Comparison of ENCODE assay signal across 8 mouse cellular contexts in the genomic region with DNA sequence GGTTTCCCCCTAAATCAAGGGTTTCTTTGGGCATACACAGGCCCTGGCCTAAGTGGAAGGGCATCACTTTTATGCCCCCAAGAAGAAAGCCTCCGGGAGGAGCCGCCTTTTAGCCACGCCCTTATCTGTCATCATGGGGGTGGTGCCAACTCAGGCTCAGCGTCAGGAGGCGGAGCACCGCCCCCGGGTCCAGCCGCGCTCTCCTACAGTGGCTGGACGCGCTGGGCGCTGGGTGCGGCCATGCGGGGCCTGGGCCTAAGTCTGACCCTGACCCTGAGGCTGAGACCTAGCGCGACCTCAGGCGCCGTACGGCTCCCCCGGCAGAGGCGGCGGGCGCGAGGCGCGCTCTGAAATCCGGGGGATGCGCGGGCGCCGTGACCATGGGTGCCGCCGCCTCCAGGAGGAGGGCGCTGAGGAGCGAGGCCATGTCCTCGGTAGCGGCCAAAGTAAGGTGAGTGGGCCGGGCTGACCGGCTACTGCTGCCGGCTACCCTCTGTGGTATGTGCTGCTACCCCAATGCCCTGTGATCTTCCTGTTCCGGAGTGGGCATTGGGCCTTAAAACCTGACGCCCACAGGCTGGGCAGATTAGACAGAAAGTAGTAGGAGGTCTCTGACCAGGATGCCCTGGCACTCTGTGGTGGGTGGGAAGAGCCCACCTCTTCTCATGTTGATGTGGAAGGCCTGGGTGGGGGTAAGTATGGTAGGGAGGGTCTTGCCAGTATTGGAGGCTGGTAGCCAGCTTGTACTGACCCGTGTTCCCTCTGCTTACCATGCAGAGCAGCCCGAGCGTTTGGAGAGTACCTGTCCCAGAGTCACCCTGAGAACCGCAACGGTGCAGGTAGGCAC. TPM values are rescaled to one million over a fixed set of nuclear protein-coding genes. Genes with fewer than 3 reads are reported as not detected.
A peak's percentile ranks its signal among the peaks of the same experiment; 100 is the strongest.
DNase-seq lines count a peak whose midpoint lies in the region; ATAC-seq and TF ChIP-seq lines count a peak whose summit lies in the region.

A gene (plus strand): TSS at position 135 of the 847 bp plus-strand sequence.

- peak within 1 kb of the TSS; percentile 70 for H3K4me3 ChIP-seq in heart, embryonic 11.5 days (ENCODE audit: low read depth, low read length)
- peak within 1 kb of the TSS; percentile 67 for H3K4me3 ChIP-seq in kidney, embryonic 16.5 days (ENCODE audit: low read length)
- H3K4me3 ChIP-seq in liver, adult 2 months (ENCODE audit: insufficient read depth, low read depth, low read length), result peak within 1 kb of the TSS; percentile 79
- peak within 1 kb of the TSS; percentile 70 for H3K4me3 ChIP-seq in myocyte

- peaks cover 8% of the 10 kb centered on the region for H3K4me1 ChIP-seq in heart, embryonic 11.5 days (ENCODE audit: control insufficient read depth, insufficient read depth, low read length)
- H3K4me1 ChIP-seq in kidney, embryonic 16.5 days (ENCODE audit: insufficient read depth, low read length), result peaks cover 10% of the 10 kb centered on the region
- peaks cover 31% of the 10 kb centered on the region for H3K4me1 ChIP-seq in liver, adult 2 months (ENCODE audit: control insufficient read depth, insufficient read depth, low read length)

- H3K9me3 ChIP-seq in heart, embryonic 11.5 days (replicated peaks; ENCODE audit: control insufficient read depth, low read length), result no peaks in the 10 kb centered on the region
- no peaks in the 10 kb centered on the region for H3K9me3 ChIP-seq in kidney, embryonic 16.5 days (ENCODE audit: low read length)

- H3K27ac ChIP-seq in heart, embryonic 11.5 days (ENCODE audit: low read depth, low read length), result no peak within 1 kb of the TSS
- no peak within 1 kb of the TSS for H3K27ac ChIP-seq in kidney, embryonic 16.5 days (ENCODE audit: low read length)
- H3K27ac ChIP-seq in liver, adult 2 months (replicated peaks; ENCODE audit: insufficient read depth, low read depth, low read length), result peak within 1 kb of the TSS; percentile 97

- ATAC-seq in erythroblast, adult 5-6 weeks (replicated peaks; ENCODE audit: low FRiP score, poor library complexity, severe bottlenecking), result peak; percentile 81
- peak; percentile 87 for ATAC-seq in heart, embryonic 11.5 days (replicated peaks; ENCODE audit: insufficient number of reproducible peaks, low FRiP score, low TSS enrichment)
- peak; percentile 94 for ATAC-seq in kidney, embryonic 16.5 days (ENCODE audit: low FRiP score, low TSS enrichment)

- WGBS in heart, embryonic 11.5 days (ENCODE audit: insufficient replicate concordance), result 6% methylated on average over 47 of the region's 47 CpGs
- 4% methylated on average over 47 of the region's 47 CpGs for WGBS in kidney, embryonic 16.5 days
- 1% methylated on average over 47 of the region's 47 CpGs for WGBS in liver, adult 2 months

- TF ChIP-seq CTCF in liver, adult 2 months (IDR thresholded peaks at IDR 0.05; ENCODE audit: low read depth, low read length), result 0 out of 2 replicates have a peak, but pooled peaks have one; percentile 11

- no peaks in the 10 kb centered on the region for H3K27me3 ChIP-seq in heart, embryonic 11.5 days (ENCODE audit: control insufficient read depth, insufficient read depth, low read length)
- no peaks in the 10 kb centered on the region for H3K27me3 ChIP-seq in kidney, embryonic 16.5 days (ENCODE audit: insufficient read depth, low read length)
- no peaks in the 10 kb centered on the region for H3K27me3 ChIP-seq in liver, adult 2 months (ENCODE audit: control insufficient read depth, insufficient read depth, low read length)
- no peaks in the 10 kb centered on the region for H3K27me3 ChIP-seq in myocyte (ENCODE audit: control insufficient read depth, insufficient read depth, insufficient read length)
- H3K27me3 ChIP-seq in splenic B cell, adult 2 months (ENCODE audit: control insufficient read depth, insufficient read depth, low read length, poor library complexity, severe bottlenecking), result no peaks in the 10 kb centered on the region

- peak within 1 kb of the TSS; percentile 30 for H3ac ChIP-seq in myocyte (ENCODE audit: control insufficient read depth, insufficient read length)

- H3K4me2 ChIP-seq in heart, embryonic 11.5 days, result peak within 1 kb of the TSS; percentile 83
- H3K4me2 ChIP-seq in kidney, embryonic 16.5 days (replicated peaks; ENCODE audit: low read depth, low read length), result peak within 1 kb of the TSS; percentile 79
- H3K4me2 ChIP-seq in myocyte (ENCODE audit: low read depth), result peak within 1 kb of the TSS; percentile 94

- H3K36me3 ChIP-seq in heart, embryonic 11.5 days (ENCODE audit: control insufficient read depth, insufficient read depth, low read length), result no peaks in the 10 kb centered on the region
- peaks cover 7% of the 10 kb centered on the region for H3K36me3 ChIP-seq in kidney, embryonic 16.5 days (ENCODE audit: insufficient read depth, low read length)
- H3K36me3 ChIP-seq in liver, adult 2 months (ENCODE audit: control insufficient read depth, insufficient read depth, low read length), result peaks cover 2% of the 10 kb centered on the region; the same call in 1 of the 2 replicates
- no peaks in the 10 kb centered on the region for H3K36me3 ChIP-seq in myocyte (ENCODE audit: control insufficient read depth, insufficient read depth)
- peaks cover 3% of the 10 kb centered on the region; the same call in 1 of the 2 replicates for H3K36me3 ChIP-seq in splenic B cell, adult 2 months (ENCODE audit: control insufficient read depth, insufficient read depth, low read length, poor library complexity, severe bottlenecking)

- peak; percentile 87 for DNase-seq in A20 (ENCODE audit: low read depth, low spot score)
- DNase-seq in brain, adult 2 months (ENCODE audit: low read depth, low spot score), result peak; percentile 93
- DNase-seq in liver, adult 2 months (ENCODE audit: extremely low read depth, low read depth, low spot score), result peak; percentile 80
- DNase-seq in splenic B cell, adult 2 months (ENCODE audit: low read depth, low spot score), result peak; percentile 82

- H3K9ac ChIP-seq in heart, embryonic 11.5 days (ENCODE audit: low read depth, low read length), result peak within 1 kb of the TSS; percentile 77
- H3K9ac ChIP-seq in kidney, embryonic 16.5 days (replicated peaks; ENCODE audit: low read length), result peak within 1 kb of the TSS; percentile 81
- H3K9ac ChIP-seq in liver, adult 2 months (ENCODE audit: low read depth, low read length), result peak within 1 kb of the TSS; percentile 93

- H3K79me2 ChIP-seq in liver, adult 2 months (ENCODE audit: control insufficient read depth, insufficient read depth, low read length), result peaks cover 12% of the 10 kb centered on the region
- H3K79me2 ChIP-seq in myocyte (ENCODE audit: control insufficient read depth, insufficient read depth), result peaks cover 6% of the 10 kb centered on the region

- TF ChIP-seq POLR2A in liver, adult 2 months (IDR thresholded peaks at IDR 0.05; ENCODE audit: extremely low read depth, insufficient read depth, low read length), result peak; percentile 79
- TF ChIP-seq POLR2A in myocyte (IDR thresholded peaks at IDR 0.05; ENCODE audit: insufficient read length, low read depth), result peak; percentile 98

TF ChIP-seq in myocyte, 11 proteins besides CTCF, POLR2A, EP300 and RAD21:
- TF ChIP-seq REST (IDR thresholded peaks at IDR 0.05; ENCODE audit: insufficient read depth, insufficient read length) (no peak), POLR2AphosphoS2 (IDR thresholded peaks at IDR 0.05; ENCODE audit: insufficient read length, low read depth) (peak; percentile 93), MYOG (IDR thresholded peaks at IDR 0.05; ENCODE audit: control insufficient read depth in 1 of 3, insufficient read depth in 1 of 3, insufficient read length in 2 of 3, low read depth in 2 of 3) (peak in 1 of 3 experiments; percentile 17), E2F4 (IDR thresholded peaks at IDR 0.05; ENCODE audit: insufficient read depth) (no peak), MYOD1 (IDR thresholded peaks at IDR 0.05; ENCODE audit: control insufficient read depth in 1 of 3, insufficient read length in 2 of 3, low read depth in 2 of 3) (peak in 1 of 3 experiments; percentile 10), USF1 (IDR thresholded peaks at IDR 0.05; ENCODE audit: low read depth) (no peak), MAX (IDR thresholded peaks at IDR 0.05; ENCODE audit: low read depth) (no peak), CEBPB (IDR thresholded peaks at IDR 0.05; ENCODE audit: insufficient read depth, poor library complexity, severe bottlenecking) (no peak), TCF3 (IDR thresholded peaks at IDR 0.05; ENCODE audit: insufficient read length, low read depth) (no peak), TCF12 (IDR thresholded peaks at IDR 0.05; ENCODE audit: insufficient read depth, poor library complexity, severe bottlenecking) (no peak), SRF (IDR thresholded peaks at IDR 0.05; ENCODE audit: control insufficient read depth, insufficient read length, low read depth) (no peak)

RNA-seq across cellular contexts. Expression of the gene that starts here (rescaled TPM):
- 1.7 and 2.1 TPM in 2 replicates for total RNA-seq in erythroblast, adult 5-6 weeks (2015; ENCODE audit: low replicate concordance)
- total RNA-seq in erythroblast, adult 5-6 weeks (2017; ENCODE audit: low replicate concordance), result 0.60 and 1.5 TPM in 2 replicates
- 32.9 and 37.7 TPM in 2 replicates for polyA plus RNA-seq in heart, embryonic 11.5 days (2014; fragmentation: Nextera tagmentation; extraction: Ambion mirVana)
- polyA plus RNA-seq in kidney, embryonic 16.5 days (2015; fragmentation: Nextera tagmentation; extraction: Ambion mirVana), result 101 and 103 TPM in 2 replicates
- total RNA-seq in liver, adult 2 months (2014; rRNA removed), result 71.2 and 76.2 TPM in 2 replicates
- polyA plus RNA-seq in liver, adult 2 months (2012; rRNA removed), result 182 and 219 TPM in 2 replicates
- polyA plus RNA-seq in myocyte (2012; fragmentation: generic; extraction: Trizol), result 33.7 TPM

Comparison
In these comparisons a context has a peak if more than half of its experiments do, and no peak if none do; other contexts are left out.
1. RNA of the gene that starts here (total RNA-seq): 71.2 to 76.2 TPM in liver, adult 2 months; 0.60 to 2.1 TPM in erythroblast, adult 5-6 weeks; every median in the first group is over 10 times any median in the second.
2. Peak in every context shown above with its lines, with median percentiles within 50 percentile points of each other: DNase-seq, ATAC-seq, H3K4me2 ChIP-seq, H3K4me3 ChIP-seq and H3K9ac ChIP-seq.